Mouse (Mus musculus) intestine, postnatal 0 days (tissue): ENCODE data around the gene Slc34a2. TPM values are rescaled to one million over a fixed set of nuclear protein-coding genes. Genes with fewer than 3 reads are reported as not detected.
A peak's percentile ranks its signal among the peaks of the same experiment; 100 is the strongest.

Experiments used
- ATAC-seq: fragments of 200-750 bp; cut with Nextera tagmentation; 2 replicates; pipeline ENCODE4 v1.8.0; 2017; ENCODE audit warnings: mild to moderate bottlenecking, moderate TSS enrichment, moderate library complexity
- H3K27ac ChIP-seq: fragments of 300-500 bp; sonication (generic); 2 replicates; pipeline ENCODE4 v1.5.1; 2014; ENCODE audit warnings: mild to moderate bottlenecking, low read depth, low read length, moderate library complexity
- H3K27me3 ChIP-seq: fragments of 300-500 bp; sonication (generic); replicated peaks from 2 replicates; pipeline ENCODE4 v1.6.1; 2014; ENCODE audit warnings: low read length, mixed read lengths; ENCODE audit not compliant: control insufficient read depth, insufficient read depth
- H3K36me3 ChIP-seq: fragments of 300-500 bp; sonication (generic); 2 replicates; pipeline ENCODE4 v1.6.1; 2014; ENCODE audit warnings: mild to moderate bottlenecking, moderate library complexity; ENCODE audit not compliant: control insufficient read depth, insufficient read depth
- H3K4me1 ChIP-seq: fragments of 300-500 bp; sonication (generic); replicated peaks from 2 replicates; pipeline ENCODE4 v1.6.1; 2014; ENCODE audit warnings: antibody characterized with exemption, low read length, mixed read lengths; ENCODE audit not compliant: control insufficient read depth, insufficient read depth
- H3K4me2 ChIP-seq: fragments of 300-500 bp; sonication (generic); replicated peaks from 2 replicates; pipeline ENCODE4 v1.6.1; 2014; ENCODE audit warnings: low read depth, mild to moderate bottlenecking, moderate library complexity
- H3K4me3 ChIP-seq: fragments of 300-500 bp; sonication (generic); 2 replicates; pipeline ENCODE4 v1.5.1; 2014; ENCODE audit warnings: low read depth, low read length
- H3K9ac ChIP-seq: fragments of 300-500 bp; sonication (generic); 2 replicates; pipeline ENCODE4 v1.6.1; 2014; ENCODE audit warnings: mild to moderate bottlenecking, low read depth, low read length
- H3K9me3 ChIP-seq: fragments of 300-500 bp; sonication (generic); 2 replicates; pipeline ENCODE4 v1.6.1; 2016; ENCODE audit warnings: mixed run types; ENCODE audit not compliant: control insufficient read depth
- CTCF ChIP-seq: sonication (generic); IDR thresholded peaks from 2 replicates; pipeline ENCODE4 v1.5.1; 2016; ENCODE audit warnings: low read depth, mild to moderate bottlenecking, control low read depth, antibody characterized with exemption, moderate library complexity
- WGBS: fragments of 180-500 bp; shearing (Covaris S2); extraction: QIAGEN DNeasy Blood & Tissue Kit; methylation state at CpG from one replicate; pipeline ENCODE4 v1.1.7; 2014; 5-methylcytosine and 5-hydroxymethylcytosine counted together
- polyA plus RNA-seq: library from polyadenylated mRNA; unstranded; fragments of >200 nt; fragmentation: Nextera tagmentation; extraction: Ambion mirVana; gene quantifications from 2 replicates; pipeline ENCODE4 v1.2.1, GENCODE M21; 2015

Gene Slc34a2
- polyA plus RNA-seq, 1 experiment from 2014 or later = 132 TPM

GRCm38 (mm10) chr5:53101848-53102473 is 64.1 kb downstream of the Slc34a2 start:
- no peak overlapping the region for H3K4me2 ChIP-seq
- WGBS = 46% methylated on average over 12 of the region's 12 CpGs
- peak; percentile 44 for ATAC-seq

DNA sequence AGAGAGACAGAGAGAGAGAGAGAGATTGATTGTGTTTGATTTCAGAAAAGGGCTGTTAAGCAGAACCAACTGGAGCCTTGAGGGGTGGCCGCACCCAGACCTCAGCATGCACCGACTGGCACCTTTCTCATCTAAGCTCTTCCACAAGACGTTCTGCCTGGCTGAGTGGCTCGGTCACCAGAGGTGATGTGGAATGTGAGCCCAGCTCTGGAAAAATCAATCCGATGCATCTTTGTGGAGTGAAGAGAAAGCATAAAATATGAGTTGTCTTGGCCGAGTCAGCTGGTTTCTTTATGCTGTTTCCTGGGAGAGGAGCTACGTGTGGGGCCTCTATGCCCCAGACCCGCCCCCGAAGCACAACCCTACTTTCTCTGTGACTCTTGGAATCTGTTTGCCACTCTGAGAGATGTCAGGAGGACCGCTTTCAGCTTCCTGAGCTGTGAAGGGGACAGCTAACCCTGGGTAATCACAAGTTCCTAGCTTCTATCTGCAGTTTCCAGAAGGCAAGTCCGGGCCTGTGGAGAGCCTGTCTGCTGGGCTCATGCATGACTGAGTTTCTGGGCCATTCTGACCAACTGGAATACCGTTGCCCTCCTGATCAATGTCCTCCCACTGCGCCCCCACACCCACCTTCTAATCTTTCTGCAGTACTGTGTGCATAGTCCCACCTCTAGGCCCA is 66.4 kb downstream of the Slc34a2 start:
- H3K4me3 ChIP-seq = no peak overlapping the region
- ATAC-seq = peak; percentile 39
- H3K36me3 ChIP-seq = no peaks in the 10 kb centered on the region
- no peaks in the 10 kb centered on the region for H3K9me3 ChIP-seq
- peaks cover 7% of the 10 kb centered on the region; the same call in 1 of the 2 replicates for H3K4me1 ChIP-seq
- peak overlapping the region; percentile 88 for H3K27ac ChIP-seq
- H3K27me3 ChIP-seq = no peaks in the 10 kb centered on the region
- no peak overlapping the region; the same call in 1 of the 2 replicates for H3K9ac ChIP-seq
- peak overlapping the region; percentile 51 for H3K4me2 ChIP-seq
- WGBS = 43% methylated on average over 13 of the region's 13 CpGs
- no peak for TF ChIP-seq CTCF

More at GRCm38 (mm10) chr5:53101848-53102473, 64.1 kb downstream of the Slc34a2 start:
- no peaks in the 10 kb centered on the region for H3K27me3 ChIP-seq
- peak overlapping the region; percentile 88 for H3K27ac ChIP-seq
- H3K4me3 ChIP-seq = no peak overlapping the region
- no peaks in the 10 kb centered on the region for H3K9me3 ChIP-seq
- H3K36me3 ChIP-seq = no peaks in the 10 kb centered on the region
- H3K4me1 ChIP-seq = peaks cover 7% of the 10 kb centered on the region; the same call in 1 of the 2 replicates
- no peak for TF ChIP-seq CTCF
- no peak overlapping the region for H3K9ac ChIP-seq

- Histone ChIP-seq H3K4me2 (no peak overlapping the region), H3K9me3 (no peaks in the 10 kb centered on the region), H3K4me1 (peaks cover 9% of the 10 kb centered on the region; the same call in 1 of the 2 replicates), H3K36me3 (no peaks in the 10 kb centered on the region), H3K4me3 (no peak overlapping the region), H3K27me3 (no peaks in the 10 kb centered on the region), H3K9ac (no peak overlapping the region), H3K27ac (no peak overlapping the region)
- ATAC-seq = no peak
- TF ChIP-seq CTCF = peak; percentile 66
- WGBS = 72% methylated on average over 8 of the region's 8 CpGs
Measured at GRCm38 (mm10) chr5:53105716-53106115, 67.8 kb downstream of the Slc34a2 start.

GRCm38 (mm10) chr5:53106125-53106524 is 68.2 kb downstream of the Slc34a2 start:
- Histone ChIP-seq H3K9me3 (no peaks in the 10 kb centered on the region), H3K4me1 (peaks cover 10% of the 10 kb centered on the region), H3K27me3 (no peaks in the 10 kb centered on the region), H3K4me3 (no peak overlapping the region), H3K4me2 (no peak overlapping the region), H3K27ac (0 out of 2 replicates have a peak overlapping the region, but pooled peaks have one; percentile 76), H3K36me3 (no peaks in the 10 kb centered on the region), H3K9ac (no peak overlapping the region)
- WGBS = 67% methylated on average over 4 of the region's 4 CpGs
- no peak for TF ChIP-seq CTCF
- ATAC-seq = no peak

DNA sequence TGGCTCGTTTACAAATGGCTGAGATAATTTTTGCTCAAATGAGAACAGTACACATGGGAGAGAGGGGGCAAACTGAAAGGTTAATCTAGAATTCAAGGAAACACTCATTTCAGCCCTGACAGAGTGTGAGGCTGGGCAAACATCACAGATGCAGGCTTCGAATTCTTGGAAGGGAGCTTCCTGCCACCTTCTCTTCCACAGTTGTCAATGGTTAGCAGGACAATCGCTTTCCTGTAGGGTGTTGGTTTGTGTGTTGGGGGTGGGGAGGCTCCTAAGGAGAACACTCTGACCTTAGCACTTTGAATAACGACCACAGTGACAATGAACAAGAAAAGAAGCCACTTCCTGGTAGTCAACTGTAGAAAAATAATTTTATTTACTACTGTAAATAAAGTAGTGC is 68.8 kb downstream of the Slc34a2 start:
- H3K9ac ChIP-seq = no peak overlapping the region
- no peak overlapping the region for H3K4me2 ChIP-seq
- no peaks in the 10 kb centered on the region for H3K9me3 ChIP-seq
- WGBS = 21% methylated on average over 4 of the region's 4 CpGs
- H3K4me1 ChIP-seq = peaks cover 13% of the 10 kb centered on the region
- H3K36me3 ChIP-seq = no peaks in the 10 kb centered on the region
- peak overlapping the region; percentile 76 for H3K27ac ChIP-seq
- TF ChIP-seq CTCF = no peak
- no peaks in the 10 kb centered on the region for H3K27me3 ChIP-seq
- H3K4me3 ChIP-seq = no peak overlapping the region
- no peak for ATAC-seq

DNA sequence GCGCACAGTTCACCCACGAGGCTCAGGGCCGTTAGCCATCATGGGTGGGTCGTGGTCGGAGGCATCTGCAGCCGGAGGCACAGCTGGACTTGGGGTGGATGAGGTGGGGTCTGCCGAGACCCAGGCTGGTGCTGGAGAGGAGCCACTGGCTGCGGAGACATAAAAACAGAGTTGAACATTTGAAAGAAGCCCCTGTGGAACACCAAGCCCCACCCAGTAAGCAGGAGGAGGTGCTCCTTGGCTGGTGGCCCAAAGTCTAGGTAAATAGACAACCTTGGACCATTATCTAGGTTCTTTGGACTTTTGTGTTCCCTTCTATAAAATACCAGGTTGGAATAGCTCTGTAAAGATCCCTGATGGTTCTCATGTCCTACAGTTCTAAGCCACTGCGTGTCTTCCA is 70.1 kb downstream of the Slc34a2 start:
- no peak for TF ChIP-seq CTCF
- Histone ChIP-seq H3K4me1 (peaks cover 7% of the 10 kb centered on the region), H3K9me3 (no peaks in the 10 kb centered on the region), H3K4me2 (peak overlapping the region; percentile 30), H3K27me3 (no peaks in the 10 kb centered on the region), H3K4me3 (no peak overlapping the region), H3K27ac (peak overlapping the region; percentile 70), H3K9ac (peak overlapping the region; percentile 26; the same call in 1 of the 2 replicates), H3K36me3 (0 out of 2 replicates have a peak, but pooled peaks cover 4% of the 10 kb centered on the region)
- WGBS = 44% methylated on average over 9 of the region's 9 CpGs
- ATAC-seq = no peak
